Mouse (Mus musculus) thymus, postnatal 25 days (tissue): ENCODE measurements around the gene Srr.

ENCODE experiments used
- DNase-seq: peaks from one replicate; pipeline ENCODE4 v3.0.0; 2022

Srr gene

GRCm38 (mm10) chr11:74902416-74902815 is 23.3 kb downstream of the Srr start:
- no peak for DNase-seq

- DNase-seq, result no peak
Observed at GRCm38 (mm10) chr11:74901555-74901954, 24.2 kb downstream of the Srr start.

GRCm38 (mm10) chr11:74898517-74898827 is 27.3 kb downstream of the Srr start:
- DNase-seq, result no peak

GRCm38 (mm10) chr11:74897678-74898516 is 27.9 kb downstream of the Srr start, which contains the start of gene Tsr1:
TSS of gene Tsr1 (plus strand) at chr11:74898071.
- DNase-seq, result peak; percentile 87

GRCm38 (mm10) chr11:74896901-74897677 is 28.7 kb downstream of the Srr start, which contains the start of gene Sgsm2:
TSS of gene Sgsm2 (minus strand) at chr11:74897060.
- peak; percentile 55 for DNase-seq

GRCm38 (mm10) chr11:74895980-74896900 is 29.5 kb downstream of the Srr start:
- peak; percentile 64 for DNase-seq

- no peak for DNase-seq
Observed at GRCm38 (mm10) chr11:74894619-74895018, 31.1 kb downstream of the Srr start.

GRCm38 (mm10) chr11:74883098-74883497 is 42.6 kb downstream of the Srr start:
- DNase-seq, result no peak

GRCm38 (mm10) chr11:74881979-74882378 is 43.8 kb downstream of the Srr start:
- DNase-seq, result no peak

- DNase-seq, result no peak
Observed at GRCm38 (mm10) chr11:74880999-74881398, 44.7 kb downstream of the Srr start.

GRCm38 (mm10) chr11:74876801-74877200 is 48.9 kb downstream of the Srr start:
- DNase-seq, result peak; percentile 16

- no peak for DNase-seq
Observed at GRCm38 (mm10) chr11:74874630-74875029, 51.1 kb downstream of the Srr start.

- no peak for DNase-seq
Observed at GRCm38 (mm10) chr11:74870991-74871622, 54.6 kb downstream of the Srr start.

GRCm38 (mm10) chr11:74870544-74870943 is 55.2 kb downstream of the Srr start:
- no peak for DNase-seq

GRCm38 (mm10) chr11:74869603-74870002 is 56.1 kb downstream of the Srr start:
- DNase-seq, result no peak

GRCm38 (mm10) chr11:74868046-74868760 is 57.5 kb downstream of the Srr start:
- no peak for DNase-seq

GRCm38 (mm10) chr11:74867181-74867580 is 58.6 kb downstream of the Srr start:
- DNase-seq, result no peak

GRCm38 (mm10) chr11:74866640-74867039 is 59.1 kb downstream of the Srr start:
- DNase-seq, result no peak

- DNase-seq, result no peak
Observed at GRCm38 (mm10) chr11:74865252-74865651, 60.5 kb downstream of the Srr start.

GRCm38 (mm10) chr11:74864421-74864820 is 61.3 kb downstream of the Srr start:
- DNase-seq, result no peak

GRCm38 (mm10) chr11:74863471-74863870 is 62.3 kb downstream of the Srr start:
- DNase-seq, result no peak

- DNase-seq, result no peak
Observed at GRCm38 (mm10) chr11:74862129-74862528, 63.6 kb downstream of the Srr start.
